Mouse (Mus musculus): ENCODE measurements around the gene Fbxl16.

Fbxl16 gene

DNA sequence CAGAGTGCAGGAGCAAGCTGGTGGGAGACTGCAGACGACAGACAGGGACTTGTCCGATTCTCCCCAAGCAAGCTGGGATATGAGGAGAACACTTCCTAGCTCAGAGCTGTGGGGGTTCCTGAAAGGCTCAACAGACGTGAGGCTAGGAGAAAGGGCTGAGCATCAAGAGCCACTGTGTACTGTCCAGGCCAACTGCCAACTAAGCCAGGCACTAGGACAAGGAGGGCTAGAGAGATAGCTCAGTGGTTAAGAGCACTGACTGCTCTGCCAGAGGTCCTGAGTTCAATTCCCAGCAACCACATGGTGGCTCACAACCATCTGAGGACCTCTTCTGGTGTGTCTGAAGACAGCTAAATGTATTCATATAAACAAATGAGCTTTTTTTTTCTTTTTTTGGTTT, 33.6 kb downstream of the Fbxl16 start:
- no peak for DNase-seq (ENCODE audit: low spot score)

DNA sequence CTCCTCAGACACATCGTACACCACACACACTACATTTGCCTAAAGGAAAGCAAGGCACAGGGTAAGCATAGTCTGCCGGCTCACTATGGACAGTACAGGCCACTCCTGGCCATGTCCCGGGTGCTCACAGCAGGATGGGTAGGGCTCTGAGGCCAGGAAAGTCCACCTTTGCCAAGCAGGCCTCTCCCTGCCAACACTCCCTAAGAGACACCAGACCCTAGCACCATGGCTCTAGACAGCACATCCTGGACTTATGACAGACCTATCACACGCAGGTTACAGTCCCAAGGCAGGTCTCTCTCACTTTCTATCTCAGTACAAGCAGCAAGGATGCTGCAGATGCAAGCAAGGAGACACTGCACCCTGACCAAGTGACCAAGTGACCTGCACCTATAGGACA, 34.2 kb downstream of the Fbxl16 start:
- no peak for DNase-seq (ENCODE audit: low spot score)

DNA sequence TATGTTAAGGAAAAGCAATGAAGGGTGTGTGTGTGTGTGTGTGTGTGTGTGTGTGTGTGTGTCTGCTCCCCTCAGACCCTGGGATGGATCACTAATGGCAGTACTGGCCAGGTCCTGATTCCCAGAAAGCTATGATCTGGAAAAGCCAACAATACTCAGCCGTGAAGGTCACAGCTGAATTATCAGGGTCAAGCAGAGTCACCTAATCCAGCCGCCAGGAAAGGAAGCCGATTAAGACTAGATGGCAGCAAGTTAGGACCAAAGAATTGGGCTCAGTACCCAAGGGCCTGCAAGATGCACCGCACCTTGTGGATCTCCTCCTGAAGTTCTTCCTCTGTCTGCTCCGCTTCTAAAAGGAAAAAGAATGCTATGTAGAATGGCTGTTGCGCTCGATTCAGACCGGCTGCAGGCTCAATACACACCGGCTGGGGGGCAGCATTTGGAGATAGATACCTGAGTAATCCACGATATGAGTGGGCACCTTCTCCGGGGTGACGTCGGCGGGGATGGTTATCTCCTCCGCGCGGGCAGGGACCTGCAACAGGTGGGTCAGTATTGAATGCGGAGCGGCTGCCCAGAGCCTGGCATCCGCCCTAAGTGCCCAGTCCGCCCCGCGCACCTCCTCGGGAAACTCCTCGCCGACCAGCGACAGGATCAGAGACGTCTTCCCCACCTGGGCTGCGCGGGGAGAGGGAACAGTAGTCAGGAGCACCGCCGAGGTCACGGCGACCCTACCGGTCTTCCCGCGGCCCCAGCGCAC, 34.9 kb downstream of the Fbxl16 start:
- DNase-seq (ENCODE audit: low spot score) = no peak

DNA sequence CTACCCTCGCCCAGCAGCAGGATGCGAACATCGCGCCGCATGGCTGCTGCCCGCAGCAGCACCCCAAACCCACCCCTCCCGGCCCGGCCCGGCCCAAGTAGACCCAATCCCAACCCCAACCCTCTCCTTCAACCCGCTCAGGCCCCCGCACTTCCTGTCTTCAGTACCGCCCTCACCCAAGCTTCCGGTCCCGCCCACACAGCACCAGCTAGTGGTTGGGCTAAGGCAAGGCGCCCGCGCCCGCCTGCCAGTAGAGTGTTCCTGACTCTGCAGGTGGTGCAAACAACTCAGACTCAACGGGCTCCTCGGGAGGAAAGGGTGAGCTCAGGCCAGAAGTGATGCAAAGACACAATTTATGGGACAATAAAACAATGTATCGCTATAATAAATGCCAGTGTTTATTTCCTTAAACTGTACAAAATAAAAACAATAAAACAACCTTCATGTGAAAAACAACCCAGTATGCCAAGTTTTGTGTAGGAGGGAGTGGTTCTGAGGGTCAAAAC, 35.6 kb downstream of the Fbxl16 start, which contains the start of gene Rhot2:
TSS of gene Rhot2 (minus strand) at position 456 of the 506 bp plus-strand sequence.
- peak; percentile 90 for DNase-seq (ENCODE audit: low spot score)

DNA sequence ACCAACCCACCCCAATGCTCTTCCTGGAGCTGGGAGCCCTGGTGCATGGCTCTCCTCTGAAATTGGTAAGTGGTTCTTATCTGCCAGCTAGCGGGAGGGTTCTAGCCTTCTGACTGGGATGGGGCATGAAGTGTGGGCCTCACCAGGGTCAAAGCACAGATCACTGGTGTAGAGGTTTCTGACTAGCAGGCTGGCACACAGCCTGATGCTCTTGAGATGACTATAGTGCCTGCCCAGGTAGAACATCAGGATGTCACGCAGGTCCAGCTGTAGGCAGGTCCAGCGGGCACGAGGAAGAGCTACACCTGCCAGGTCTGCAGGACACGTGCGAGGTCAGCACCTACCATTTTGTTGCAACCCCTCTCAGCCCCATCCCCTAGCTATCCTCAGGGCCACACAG, 51.3 kb downstream of the Fbxl16 start:
- DNase-seq (ENCODE audit: low spot score) = no peak

DNA sequence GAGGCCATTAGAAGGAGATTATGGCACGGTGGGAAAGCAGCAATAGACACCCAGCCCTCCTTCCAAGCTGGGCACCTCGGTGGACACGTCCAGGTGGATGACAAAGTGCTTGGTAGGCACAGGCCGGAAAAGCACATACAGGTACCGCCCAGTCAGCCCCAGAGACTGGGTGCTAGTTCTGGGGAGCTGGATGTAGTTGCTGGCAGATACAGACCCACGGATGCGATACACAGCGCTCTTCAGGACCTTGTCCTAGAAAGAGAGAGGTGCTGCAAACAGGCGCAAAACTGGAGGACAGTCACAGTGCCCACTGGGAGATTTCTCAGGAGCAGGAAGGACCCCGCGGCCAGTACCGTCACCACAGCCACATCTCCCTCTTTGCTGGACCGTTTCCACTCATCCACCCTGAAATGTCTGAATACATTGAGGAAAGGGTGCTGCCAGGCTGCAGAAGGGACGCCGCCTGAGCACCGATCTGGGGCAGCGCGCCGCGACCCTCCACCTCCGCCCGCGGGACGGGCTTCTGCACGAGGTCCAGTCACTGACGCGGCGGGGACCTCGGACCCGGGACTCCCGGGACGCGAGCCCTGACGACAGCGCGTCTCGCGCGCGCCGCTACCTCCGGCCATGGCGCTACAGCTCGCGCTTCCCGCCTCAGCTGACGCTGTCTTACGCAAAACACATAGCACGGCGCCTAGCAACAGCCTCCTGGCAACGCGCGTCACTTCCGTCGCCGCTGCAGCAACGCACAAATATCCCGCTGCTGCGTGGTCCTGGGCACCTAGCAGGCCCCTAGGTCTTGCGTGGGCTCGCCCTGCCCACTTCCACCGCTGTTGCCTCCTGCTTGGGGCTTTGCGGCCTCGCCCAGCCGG, 52.2 kb downstream of the Fbxl16 start, which contains the start of gene Wdr90:
TSS of gene Wdr90 (minus strand) at position 670 of the 872 bp plus-strand sequence.
- DNase-seq (ENCODE audit: low spot score) = peak; percentile 91

DNA sequence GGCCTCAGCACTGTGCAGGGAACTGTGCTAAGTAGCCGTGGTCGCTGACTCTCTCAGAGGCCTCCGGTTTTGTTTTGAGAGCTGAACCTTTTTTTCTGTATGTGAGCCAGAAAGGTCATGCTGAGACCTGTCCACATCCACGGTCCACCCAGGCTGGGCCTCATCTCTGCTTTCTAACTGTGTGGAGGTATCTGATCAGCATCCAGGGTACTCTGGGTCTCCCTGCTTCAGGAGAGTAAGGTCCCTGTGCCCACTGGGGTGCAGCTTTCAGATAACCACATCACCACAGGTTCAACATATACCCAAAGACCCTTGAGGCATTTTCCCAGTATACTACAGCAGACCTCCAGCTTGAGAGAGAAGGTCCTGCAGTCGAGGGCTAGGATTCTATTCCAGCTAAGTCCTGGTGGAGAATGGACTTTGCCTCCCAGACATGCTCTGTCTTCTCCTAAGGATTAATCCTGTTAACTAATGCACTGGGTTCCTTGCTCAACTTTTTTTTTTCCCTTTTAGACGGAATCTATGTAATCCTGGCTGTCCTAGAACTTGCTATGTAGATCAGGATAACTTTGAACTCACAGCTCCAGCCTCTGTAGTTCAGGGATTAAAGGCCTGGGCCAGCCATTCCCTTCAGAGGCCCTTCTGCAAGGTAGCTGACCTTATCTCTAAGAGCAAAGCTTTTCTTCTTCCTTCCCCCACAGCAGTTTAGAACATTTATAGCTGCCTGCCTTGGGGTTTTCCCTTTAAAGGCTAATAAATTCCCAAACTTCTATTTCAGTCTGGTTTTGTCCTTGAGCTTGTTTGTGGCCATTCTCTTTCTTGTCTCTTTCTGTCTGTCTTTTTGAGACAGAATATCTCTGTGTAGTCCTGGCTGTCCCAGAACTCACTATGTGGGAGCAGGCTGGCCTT, 53.1 kb downstream of the Fbxl16 start:
- no peak for DNase-seq (ENCODE audit: low spot score)

DNA sequence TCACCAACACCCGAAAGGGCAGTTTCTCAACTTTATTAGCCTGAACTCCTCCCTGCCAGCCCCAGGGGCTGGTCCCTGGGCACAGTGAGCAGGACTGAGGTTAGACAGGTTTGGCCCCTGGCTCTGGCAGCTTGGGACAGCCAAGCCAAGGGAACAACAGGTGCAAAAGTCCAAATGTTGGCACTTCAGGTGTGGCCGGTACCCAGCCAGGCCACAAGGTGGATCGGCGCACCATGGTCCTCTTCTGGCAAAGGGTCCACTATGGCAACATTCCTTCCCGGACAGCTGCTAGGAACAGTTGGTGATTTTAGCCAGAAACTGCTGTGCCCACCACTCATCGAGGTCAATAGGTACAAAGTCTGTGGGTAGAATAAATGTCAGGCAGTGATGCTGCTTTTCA, 54.8 kb downstream of the Fbxl16 start:
- DNase-seq (ENCODE audit: low spot score) = no peak

DNA sequence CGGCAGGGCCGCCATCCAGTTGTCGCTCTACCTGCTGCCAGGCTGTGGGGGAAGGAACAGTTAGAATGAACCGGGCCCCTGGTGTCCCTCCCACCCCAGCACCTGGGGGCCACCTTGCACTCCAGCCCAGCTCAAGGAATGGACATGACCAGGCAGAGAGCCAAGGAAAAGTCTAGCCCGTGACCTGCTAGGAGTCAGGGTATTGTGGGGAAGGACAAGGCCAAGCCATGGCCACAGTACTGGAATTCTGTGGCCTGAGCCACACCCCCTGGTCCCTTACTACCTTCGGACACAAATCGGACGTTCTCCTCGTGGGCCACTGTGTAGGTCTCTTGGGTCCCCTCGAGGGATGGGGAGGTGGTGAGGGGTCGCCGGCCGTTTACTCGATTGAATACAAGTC, 55.4 kb downstream of the Fbxl16 start:
- DNase-seq (ENCODE audit: low spot score) = no peak

DNA sequence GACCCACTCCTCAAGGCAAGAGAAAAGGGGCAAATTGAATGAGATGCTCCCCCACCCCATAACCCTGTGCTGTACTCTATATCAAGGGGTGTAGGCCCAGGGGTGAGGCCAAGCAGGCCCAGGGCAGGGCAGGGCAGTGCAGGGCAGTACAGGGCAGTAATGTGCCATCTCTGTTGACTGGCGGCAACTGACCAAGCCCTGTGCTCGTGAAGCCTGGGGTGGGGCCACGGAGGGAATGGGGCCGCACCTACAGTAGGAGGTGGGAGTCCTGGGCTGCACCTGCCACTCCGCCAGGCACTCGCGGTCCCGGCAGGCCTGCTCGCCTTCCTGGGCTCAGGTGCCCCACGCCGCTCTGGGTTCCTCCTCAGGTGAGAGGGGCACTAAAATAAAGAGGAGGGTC, 56.4 kb downstream of the Fbxl16 start:
- no peak for DNase-seq (ENCODE audit: low spot score)

DNA sequence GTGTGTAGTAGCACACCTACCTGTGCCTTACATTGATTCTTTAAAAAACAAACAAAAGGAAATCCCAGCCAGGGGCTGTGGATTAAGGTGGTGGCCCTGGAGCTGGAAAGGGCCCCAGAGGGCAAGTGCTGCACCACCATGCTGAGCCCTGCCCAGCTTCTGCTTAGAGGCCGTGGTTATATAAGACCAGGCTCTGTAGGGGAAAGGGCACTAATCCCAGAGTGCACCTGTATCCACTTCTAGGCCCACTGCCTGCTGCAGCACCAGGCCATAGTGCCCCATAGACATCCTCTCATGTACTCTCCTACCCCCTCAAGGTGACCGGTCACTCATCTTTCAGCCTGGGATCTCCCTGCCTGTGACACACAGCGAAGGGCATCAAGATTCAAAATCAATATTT, 57.3 kb downstream of the Fbxl16 start:
- no peak for DNase-seq (ENCODE audit: low spot score)

DNA sequence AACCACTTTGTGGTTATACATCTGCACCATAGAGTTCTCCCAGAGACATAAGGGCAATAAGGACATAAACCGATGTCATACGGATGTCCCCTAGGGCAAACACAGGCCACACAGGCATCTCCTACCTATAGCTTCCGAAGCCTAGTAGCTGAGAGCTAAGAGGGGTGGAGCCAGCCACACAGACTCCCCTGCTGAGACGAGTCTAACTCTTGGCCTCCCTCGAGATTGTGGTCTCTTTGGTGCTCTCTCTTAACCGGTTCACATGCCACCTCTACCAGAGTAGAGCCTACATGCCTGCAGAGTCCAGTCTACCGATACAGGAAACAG, 58.6 kb downstream of the Fbxl16 start:
- no peak for DNase-seq (ENCODE audit: low spot score)

DNA sequence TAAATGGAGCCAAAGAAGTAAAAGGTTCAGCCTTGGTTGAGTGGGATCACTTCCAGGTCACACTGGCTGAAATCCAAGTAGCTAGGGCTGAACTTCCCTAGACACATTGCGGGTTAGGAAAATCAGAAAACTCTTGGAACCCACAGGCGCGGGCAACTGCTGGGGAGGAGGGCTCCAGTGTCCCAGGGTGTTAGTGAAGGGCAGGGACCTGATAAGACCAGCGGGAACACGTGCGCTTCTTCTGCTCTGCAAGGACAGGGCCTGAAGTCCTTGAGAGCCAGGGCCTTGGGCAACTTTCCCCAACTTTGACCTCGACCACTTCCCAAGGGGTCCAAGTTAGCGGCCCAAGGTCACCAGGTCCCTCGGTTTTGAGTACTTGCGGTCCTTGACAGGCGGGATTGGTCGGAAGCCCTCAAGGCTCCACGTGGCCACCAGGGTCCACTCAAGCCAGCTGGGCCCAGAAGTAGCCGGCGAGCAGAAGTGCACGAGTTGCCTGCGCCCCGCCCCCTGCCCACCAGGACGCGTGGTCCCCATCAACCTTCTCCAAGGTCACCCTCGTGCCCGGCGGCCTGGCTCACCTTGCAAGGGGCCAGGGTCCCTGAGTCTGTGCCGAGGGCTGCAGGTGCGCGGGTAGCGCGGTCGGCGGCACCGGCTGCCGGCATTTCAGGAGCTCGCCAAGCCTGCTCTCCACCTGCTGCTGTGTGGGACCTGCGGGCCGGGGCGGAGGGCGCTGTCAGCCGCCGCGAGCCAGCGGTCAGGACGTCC, 59.1 kb downstream of the Fbxl16 start:
- no peak for DNase-seq (ENCODE audit: low spot score)

DNA sequence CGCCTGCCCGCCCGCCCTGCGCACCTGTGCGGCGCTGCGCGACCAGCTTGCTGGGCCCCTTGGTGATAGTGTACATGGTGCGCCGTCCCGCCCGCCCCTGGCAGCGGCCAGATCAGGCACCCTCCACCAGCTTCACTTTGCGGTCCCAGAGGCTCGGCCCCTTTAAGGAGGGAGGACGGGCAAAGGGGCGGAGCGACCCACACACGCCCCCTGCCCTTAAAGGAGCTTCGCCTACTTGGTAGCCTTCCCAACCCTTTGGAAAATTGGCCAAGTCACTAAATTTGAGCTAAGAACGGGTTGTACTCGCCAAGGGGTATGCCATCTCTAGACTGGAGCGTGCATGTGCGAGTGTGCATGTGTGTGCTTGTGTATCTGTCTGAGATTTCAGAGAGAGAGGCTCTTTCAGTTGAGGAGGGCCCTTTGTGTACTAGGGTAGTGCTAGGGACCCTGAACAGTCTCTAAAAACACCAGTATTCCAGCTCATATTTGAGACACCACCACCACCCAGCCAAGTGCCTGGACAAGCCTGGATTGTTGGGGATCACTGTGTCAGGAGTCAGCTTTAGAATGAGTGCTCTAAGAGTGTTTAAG, 59.8 kb downstream of the Fbxl16 start, which contains the start of gene Mcrip2:
TSS of gene Mcrip2 (minus strand) at position 164 of the 591 bp plus-strand sequence.
- peak; percentile 74 for DNase-seq (ENCODE audit: low spot score)

DNA sequence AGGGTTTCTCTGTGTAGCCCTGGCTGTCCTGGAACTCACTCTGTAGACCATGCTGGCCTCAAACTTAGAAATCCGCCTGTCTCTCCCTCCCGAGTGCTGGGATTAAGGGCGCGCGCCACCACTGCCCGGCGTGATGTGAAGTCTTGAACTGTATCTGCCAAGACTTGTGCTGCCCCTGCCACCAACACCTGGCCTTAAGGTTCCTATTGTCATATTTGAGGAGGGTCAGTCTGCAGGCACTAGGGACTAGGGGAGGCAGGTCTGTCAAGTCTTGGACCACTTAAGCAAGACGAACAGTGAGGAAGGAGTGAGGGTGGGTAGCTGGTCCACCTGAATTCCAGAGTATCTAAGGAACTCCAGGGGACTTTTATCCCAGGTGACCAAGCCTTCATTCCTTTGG, 60.6 kb downstream of the Fbxl16 start:
- no peak for DNase-seq (ENCODE audit: low spot score)

DNA sequence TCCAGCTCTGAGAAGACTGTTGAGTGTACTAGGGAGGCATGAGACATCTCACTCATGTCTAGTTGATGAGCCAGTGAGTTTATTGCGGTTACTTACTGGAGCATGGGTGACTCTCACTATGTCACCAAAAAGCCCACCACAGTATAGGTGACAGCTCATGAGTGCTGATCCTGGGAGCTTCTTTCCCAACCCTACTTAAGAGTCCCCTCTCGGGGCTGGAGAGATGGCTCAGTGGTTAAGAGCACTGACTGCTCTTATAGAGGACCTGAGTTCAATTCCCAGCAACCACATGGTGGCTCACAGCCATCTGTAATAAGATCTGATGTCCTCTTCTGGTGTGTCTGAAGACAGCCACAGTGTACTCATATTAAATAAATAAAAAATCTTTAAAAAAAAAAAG, 61.1 kb downstream of the Fbxl16 start:
- DNase-seq (ENCODE audit: low spot score) = no peak
